Mouse (Mus musculus) monocyte, adult 5-6 weeks (primary cell): ENCODE data around the gene Mid1. TPM values are rescaled to one million over a fixed set of nuclear protein-coding genes. Genes with fewer than 3 reads are reported as not detected.
"Not testable (repeated sequence)": the region's sequence is repeated elsewhere in the genome, so short reads cannot be mapped to it uniquely, and the experiment has no call there.

Experiments used
- ATAC-seq: fragments of 153-309, 156-312 bp; replicated peaks from 2 replicates; pipeline ENCODE4 v1.8.0; 2017; ENCODE audit warnings: mild to moderate bottlenecking; ENCODE audit not compliant: low TSS enrichment, insufficient number of reproducible peaks, severe bottlenecking, poor library complexity, low FRiP score
- total RNA-seq: library from RNA; stranded (forward); fragments of 200-1000, 200-491, 200-594 nt; gene quantifications from 3 replicates; pipeline ENCODE4 v1.2.3, GENCODE M21; 2017

The Mid1 gene
- total RNA-seq, 1 experiment from 2014 or later, result 1.7 TPM

- not testable (repeated sequence) for ATAC-seq
Observed at GRCm38 (mm10) chrX:169980203-169980556, 295.2 kb downstream of the Mid1 start.

- ATAC-seq, result no peak
Observed at GRCm38 (mm10) chrX:169980809-169981289, 295.9 kb downstream of the Mid1 start.

- not testable (repeated sequence) for ATAC-seq
Observed at GRCm38 (mm10) chrX:169981761-169982181, 296.8 kb downstream of the Mid1 start.

- ATAC-seq, result not testable (repeated sequence)
Observed at GRCm38 (mm10) chrX:169982606-169983400, 297.8 kb downstream of the Mid1 start.

- ATAC-seq, result not testable (repeated sequence)
Observed at GRCm38 (mm10) chrX:169983401-169984165, 298.6 kb downstream of the Mid1 start.

- not testable (repeated sequence) for ATAC-seq
Observed at GRCm38 (mm10) chrX:169984331-169984730, 299.3 kb downstream of the Mid1 start.

GRCm38 (mm10) chrX:169984853-169985252 lies 299.9 kb downstream of the Mid1 start:
- ATAC-seq, result not testable (repeated sequence)

GRCm38 (mm10) chrX:169985796-169986195 lies 300.8 kb downstream of the Mid1 start:
- ATAC-seq, result not testable (repeated sequence)

GRCm38 (mm10) chrX:169986519-169987367 lies 301.7 kb downstream of the Mid1 start:
- ATAC-seq, result peak; percentile 38

GRCm38 (mm10) chrX:169987368-169987837 lies 302.4 kb downstream of the Mid1 start:
- peak; percentile 2; the same call in 1 of the 2 replicates for ATAC-seq

- not testable (repeated sequence) for ATAC-seq
Observed at GRCm38 (mm10) chrX:169988571-169989218, 303.7 kb downstream of the Mid1 start.

- ATAC-seq, result not testable (repeated sequence)
Observed at GRCm38 (mm10) chrX:169989219-169989595, 304.2 kb downstream of the Mid1 start.

GRCm38 (mm10) chrX:169989691-169990631 lies 305.0 kb downstream of the Mid1 start:
- peak; percentile 1 for ATAC-seq

GRCm38 (mm10) chrX:169991128-169991873 lies 306.3 kb downstream of the Mid1 start:
- peak; percentile 29 for ATAC-seq

GRCm38 (mm10) chrX:169992086-169992930 lies 307.3 kb downstream of the Mid1 start:
- ATAC-seq, result not testable (repeated sequence)
